Mouse (Mus musculus) urinary bladder, postnatal 10 days (tissue): ENCODE results near the gene Cacna1c.

Experiments
- DNase-seq: peaks from one replicate; pipeline ENCODE4 v3.0.0; 2022; ENCODE audit warnings: low spot score

The Cacna1c gene

GRCm38 (mm10) chr6:118845180-118845579 is 351.0 kb downstream of the Cacna1c start:
- DNase-seq, result no peak

- no peak for DNase-seq
Observed at GRCm38 (mm10) chr6:118843566-118843965, 352.7 kb downstream of the Cacna1c start.

- DNase-seq, result no peak
Observed at GRCm38 (mm10) chr6:118841892-118842291, 354.3 kb downstream of the Cacna1c start.

GRCm38 (mm10) chr6:118838919-118839915 is 357.0 kb downstream of the Cacna1c start:
- no peak for DNase-seq

- DNase-seq, result no peak
Observed at GRCm38 (mm10) chr6:118836693-118837092, 359.5 kb downstream of the Cacna1c start.

GRCm38 (mm10) chr6:118834046-118834445 is 362.2 kb downstream of the Cacna1c start:
- no peak for DNase-seq

GRCm38 (mm10) chr6:118833049-118833448 is 363.2 kb downstream of the Cacna1c start:
- DNase-seq, result no peak

GRCm38 (mm10) chr6:118832616-118833015 is 363.6 kb downstream of the Cacna1c start:
- DNase-seq, result no peak

- no peak for DNase-seq
Observed at GRCm38 (mm10) chr6:118830851-118831250, 365.4 kb downstream of the Cacna1c start.

- no peak for DNase-seq
Observed at GRCm38 (mm10) chr6:118828187-118828586, 368.0 kb downstream of the Cacna1c start.

GRCm38 (mm10) chr6:118827560-118827959 is 368.7 kb downstream of the Cacna1c start:
- DNase-seq, result no peak

GRCm38 (mm10) chr6:118825400-118825871 is 370.8 kb downstream of the Cacna1c start:
- DNase-seq, result no peak

- DNase-seq, result no peak
Observed at GRCm38 (mm10) chr6:118821536-118821935, 374.7 kb downstream of the Cacna1c start.

- DNase-seq, result no peak
Observed at GRCm38 (mm10) chr6:118819657-118820056, 376.6 kb downstream of the Cacna1c start.

- DNase-seq, result no peak
Observed at GRCm38 (mm10) chr6:118817928-118818503, 378.2 kb downstream of the Cacna1c start.

- no peak for DNase-seq
Observed at GRCm38 (mm10) chr6:118816253-118816652, 380.0 kb downstream of the Cacna1c start.

- DNase-seq, result no peak
Observed at GRCm38 (mm10) chr6:118812556-118812955, 383.7 kb downstream of the Cacna1c start.

GRCm38 (mm10) chr6:118812007-118812406 is 384.2 kb downstream of the Cacna1c start:
- no peak for DNase-seq

- no peak for DNase-seq
Observed at GRCm38 (mm10) chr6:118810834-118811233, 385.4 kb downstream of the Cacna1c start.

GRCm38 (mm10) chr6:118805139-118805538 is 391.1 kb downstream of the Cacna1c start:
- no peak for DNase-seq

- no peak for DNase-seq
Observed at GRCm38 (mm10) chr6:118802286-118802685, 393.9 kb downstream of the Cacna1c start.

- no peak for DNase-seq
Observed at GRCm38 (mm10) chr6:118796393-118796792, 399.8 kb downstream of the Cacna1c start.

- no peak for DNase-seq
Observed at GRCm38 (mm10) chr6:118795716-118796115, 400.5 kb downstream of the Cacna1c start.
